Mouse (Mus musculus) mature B cell (primary cell): ENCODE measurements around the gene Ccdc124.

Experiments used
- in situ Hi-C: fragments of 300-500 bp; cut with MboI; formaldehyde crosslinking; loops from 2 replicates; pipeline ENCODE4 v1.14.3; 2019

The Ccdc124 gene

GRCm38 (mm10) chr8:70821399-70821962, 52.3 kb downstream of the Ccdc124 start:
- in situ Hi-C loops, result no loop called here

GRCm38 (mm10) chr8:70820101-70820935, 53.4 kb downstream of the Ccdc124 start:
- in situ Hi-C loops, result no loop called here
